Mouse (Mus musculus) cerebellum, adult 9-11 months (tissue): Measurements from ENCODE around the gene Senp3.
A peak's percentile ranks its signal among the peaks of the same experiment; 100 is the strongest.
"Not testable (repeated sequence)": the region's sequence is repeated elsewhere in the genome, so short reads cannot be mapped to it uniquely, and the experiment has no call there.

Experiments used
- DNase-seq: peaks from one replicate; pipeline ENCODE4 v3.0.0; 2022

Senp3 gene

DNA sequence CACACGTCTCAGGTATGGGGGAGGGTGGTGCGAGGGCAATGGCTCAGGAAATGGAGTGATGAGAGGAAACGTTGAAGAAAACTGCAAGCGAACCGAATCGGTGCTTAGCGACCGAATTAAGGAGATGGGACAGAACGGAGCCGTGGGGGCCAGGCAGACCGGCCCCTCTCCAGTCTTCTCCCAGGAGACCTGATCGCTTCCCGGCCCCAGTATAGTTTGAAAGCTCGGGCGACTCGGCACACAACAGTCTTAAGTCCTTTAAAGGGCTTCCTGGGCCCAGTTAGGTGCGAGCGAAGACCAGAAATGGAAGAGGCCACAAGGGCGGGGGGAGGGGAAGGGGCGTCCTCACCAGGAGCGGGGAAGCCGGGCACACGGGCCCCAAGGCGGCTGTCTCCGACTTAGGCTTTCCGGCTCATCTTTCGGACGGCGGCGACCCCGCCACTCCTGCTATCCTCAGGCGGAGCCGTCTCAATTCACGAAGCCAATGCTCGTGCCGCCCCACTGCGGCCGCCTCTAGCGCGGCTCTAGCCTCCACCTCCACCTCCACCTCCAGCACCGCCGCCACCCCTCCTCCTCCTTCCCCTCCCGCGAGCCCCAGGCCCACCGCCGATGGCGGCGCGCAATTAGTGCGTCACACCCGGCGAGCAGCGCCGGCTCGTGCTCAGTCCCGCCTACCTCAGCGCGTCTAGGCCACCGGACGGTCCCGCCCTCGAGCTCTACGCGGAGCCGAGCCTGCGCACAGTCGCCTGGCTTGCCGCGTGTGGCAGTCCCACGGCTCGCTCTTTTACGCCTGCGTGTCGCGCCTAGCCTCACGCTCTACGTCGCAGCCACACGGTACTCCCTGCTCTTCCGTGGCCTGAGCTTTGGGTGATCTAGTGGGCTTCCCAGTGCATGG lies at the start of gene Senp3:
Senp3 (minus strand) TSS at position 771 of the 895 bp plus-strand sequence.
- DNase-seq, result peak; percentile 98

DNA sequence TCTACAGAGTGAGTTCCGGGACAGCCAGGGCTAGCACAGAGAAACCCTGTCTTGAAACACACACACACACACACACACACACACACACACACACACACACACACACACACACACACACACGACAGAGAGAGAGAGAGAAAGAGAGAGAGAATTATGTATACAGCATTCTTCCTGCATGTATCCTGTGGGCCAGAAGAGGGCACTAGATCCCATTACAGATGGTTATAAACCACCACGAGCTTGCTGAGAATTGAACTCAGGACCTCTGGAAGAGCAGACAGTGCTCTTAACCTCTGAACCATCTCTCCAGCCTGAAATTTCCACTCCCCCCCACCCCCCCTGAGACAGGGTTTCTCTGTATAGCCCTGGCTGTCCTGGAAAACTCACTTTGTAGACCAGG lies 49.5 kb upstream of the Senp3 start:
- not testable (repeated sequence) for DNase-seq

DNA sequence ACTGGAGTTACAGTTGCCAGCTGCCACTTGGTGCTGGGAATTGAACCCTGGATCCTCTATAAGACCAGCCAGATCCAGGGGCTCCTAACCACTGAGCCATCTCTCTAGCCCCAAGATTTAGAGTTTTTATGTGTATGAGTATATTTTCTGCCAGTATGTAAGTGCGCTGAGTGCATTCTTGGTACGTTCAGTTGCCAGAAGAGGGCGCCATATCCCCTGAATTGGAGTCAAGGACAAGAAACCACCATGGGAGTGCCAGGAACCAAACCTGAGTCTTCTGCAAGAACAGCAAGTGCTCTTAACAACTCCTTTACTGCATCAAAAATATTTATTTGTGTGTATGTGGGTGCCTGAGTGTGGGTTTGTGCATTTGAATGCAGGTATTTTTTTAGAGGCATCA lies 47.2 kb upstream of the Senp3 start:
- peak; percentile 53 for DNase-seq

DNA sequence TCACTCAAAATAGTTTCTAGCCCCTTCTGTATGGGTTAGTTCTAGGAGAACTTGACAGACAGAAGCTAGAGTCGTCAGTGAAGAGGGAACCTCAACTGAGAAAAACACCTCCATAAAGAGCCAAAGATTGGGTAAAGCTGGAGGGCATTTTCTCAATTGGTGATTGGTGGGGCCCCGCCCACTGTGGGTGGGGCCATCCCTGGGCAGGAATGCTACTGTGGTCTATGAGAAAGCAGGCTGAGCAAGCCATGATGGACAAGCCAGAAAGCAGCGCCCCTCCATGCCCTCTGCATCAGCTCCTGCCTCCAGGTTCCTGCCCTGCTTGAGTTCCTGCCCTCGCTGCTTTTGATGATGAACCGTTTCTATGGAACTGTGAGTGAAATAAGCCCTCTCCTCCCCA lies 44.1 kb upstream of the Senp3 start:
- DNase-seq, result no peak

DNA sequence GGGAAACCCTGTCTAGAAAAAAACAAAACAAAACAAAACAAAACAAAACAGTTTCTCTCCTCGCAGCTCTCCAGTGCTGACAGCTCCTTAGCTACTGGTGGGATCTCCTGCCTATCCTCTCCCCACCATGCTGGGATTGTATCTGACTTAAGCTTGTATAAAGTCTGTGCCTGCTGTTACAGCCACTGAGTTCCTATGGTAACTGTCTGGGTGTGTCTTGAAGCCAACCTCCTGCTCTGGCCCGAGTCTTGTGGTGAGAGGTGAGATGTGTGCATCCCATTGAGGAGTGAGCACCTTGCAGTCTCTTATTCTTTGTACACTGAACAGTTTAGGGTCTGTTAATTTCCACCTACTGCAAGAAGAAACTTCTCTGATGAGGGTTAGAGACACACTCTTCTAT lies 41.2 kb upstream of the Senp3 start:
- DNase-seq, result no peak

DNA sequence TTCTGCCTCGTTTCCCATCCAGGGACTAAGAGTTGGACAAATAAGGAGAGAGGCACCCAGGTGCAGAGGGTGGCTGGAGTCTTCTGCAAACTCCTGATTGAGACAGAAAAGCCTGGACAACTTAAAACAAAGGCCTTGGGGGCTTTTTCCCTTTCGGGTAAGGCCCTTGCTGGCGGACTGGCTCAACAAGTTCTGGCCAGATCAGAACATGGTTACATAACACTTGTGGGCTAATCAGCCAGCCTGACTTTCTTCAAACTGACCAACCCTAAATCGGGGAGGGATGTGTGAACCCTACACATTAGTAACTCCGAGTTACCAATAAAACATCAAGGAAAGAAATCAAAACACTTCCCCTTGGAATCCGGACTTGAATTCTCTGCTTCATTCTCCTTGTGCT lies 39.0 kb upstream of the Senp3 start:
- no peak for DNase-seq

DNA sequence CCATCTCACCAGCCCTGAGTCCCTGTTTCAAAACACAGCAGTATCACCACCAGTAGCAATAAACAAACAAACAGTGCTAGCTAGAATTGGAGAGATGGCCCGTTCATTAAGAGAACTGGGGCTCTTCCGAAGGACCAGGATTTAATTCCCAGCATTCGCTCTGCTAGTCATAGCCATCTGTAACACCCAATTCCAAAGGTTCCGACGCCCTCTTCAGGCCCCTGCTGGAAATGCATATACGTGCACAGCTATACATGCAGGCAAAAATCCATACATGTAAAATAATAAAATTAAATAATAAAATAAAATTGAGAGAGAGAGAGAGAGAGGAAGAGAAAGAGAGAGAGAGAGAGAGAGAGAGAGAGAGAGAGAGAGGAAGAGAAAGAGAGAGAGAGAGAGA lies 37.5 kb upstream of the Senp3 start:
- no peak for DNase-seq

DNA sequence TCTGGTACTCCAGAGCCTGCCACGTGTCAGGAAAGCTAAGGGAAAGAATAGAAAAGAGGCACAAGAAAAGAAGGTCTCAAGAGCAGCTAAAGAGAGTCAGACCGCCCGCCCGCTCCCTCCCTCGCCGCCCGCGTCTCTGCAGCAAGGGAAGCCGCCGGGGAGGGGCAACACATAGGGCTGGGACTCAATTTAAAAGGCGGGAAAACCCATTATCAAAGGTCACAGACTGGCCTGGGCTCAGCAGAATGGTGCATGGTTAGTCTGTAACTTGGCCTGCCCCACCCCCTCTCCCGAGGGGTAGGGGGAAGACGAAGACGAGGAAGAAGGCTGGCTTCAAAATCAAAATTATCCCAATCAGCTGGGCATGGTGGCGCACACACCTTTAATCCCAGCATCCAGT lies 36.8 kb upstream of the Senp3 start:
- no peak for DNase-seq

DNA sequence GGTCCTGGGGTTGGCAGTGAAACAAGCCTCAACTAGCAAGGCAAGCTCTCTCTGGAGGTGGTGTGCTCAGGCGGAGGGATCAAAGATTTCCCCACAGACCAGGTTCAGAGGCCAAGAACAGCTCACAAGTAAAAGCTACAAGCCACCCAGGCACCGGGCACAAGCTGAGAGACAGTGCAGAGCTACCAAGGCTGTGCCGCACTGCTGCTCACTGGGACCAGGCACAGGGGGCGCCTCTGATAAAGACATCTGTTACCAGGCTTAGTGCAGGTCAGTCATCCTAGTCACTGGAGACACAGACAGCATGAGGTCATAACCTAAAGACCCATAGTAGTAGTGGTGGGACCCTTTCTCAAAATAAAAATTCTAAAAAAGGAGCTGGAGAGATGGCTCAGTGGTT lies 35.1 kb upstream of the Senp3 start:
- no peak for DNase-seq

DNA sequence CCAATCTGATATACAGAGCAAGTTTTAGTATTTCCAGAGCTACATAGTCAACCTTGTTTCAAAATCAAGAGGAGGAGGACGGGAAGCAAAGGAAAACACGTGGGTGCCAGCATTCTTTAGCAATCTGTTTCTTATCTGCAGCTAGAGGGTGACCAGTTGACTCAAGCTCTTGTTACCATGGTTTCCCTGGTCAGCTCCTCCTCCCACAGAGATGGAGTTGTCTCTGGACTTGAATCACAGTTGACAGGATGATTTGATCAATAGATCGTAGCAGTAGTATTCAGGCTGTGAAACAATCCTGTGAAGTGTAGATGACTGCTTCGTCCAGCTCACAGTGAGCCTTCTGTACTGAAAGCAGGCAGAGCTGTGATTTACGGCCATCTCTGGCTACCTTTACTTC lies 34.0 kb upstream of the Senp3 start:
- DNase-seq, result no peak

DNA sequence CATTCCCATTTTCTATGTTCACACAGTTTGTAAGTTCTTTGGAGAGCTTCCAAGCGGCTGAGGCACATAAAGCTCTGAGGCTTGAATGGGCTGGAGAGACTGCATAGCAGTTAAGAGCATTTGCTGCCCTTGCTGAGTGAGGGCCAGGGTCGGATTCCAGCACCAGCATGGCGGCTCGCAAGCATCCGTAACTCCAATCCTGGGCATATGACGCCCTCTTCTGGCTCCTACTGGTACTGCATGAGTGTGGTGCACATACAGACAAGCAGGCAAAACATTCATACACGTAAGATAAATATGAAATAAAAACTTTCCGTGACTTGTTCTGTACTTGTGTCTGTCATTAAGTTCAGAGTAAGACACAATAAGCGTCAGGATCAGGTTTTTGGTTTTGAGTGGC lies 33.6 kb upstream of the Senp3 start:
- DNase-seq, result no peak

DNA sequence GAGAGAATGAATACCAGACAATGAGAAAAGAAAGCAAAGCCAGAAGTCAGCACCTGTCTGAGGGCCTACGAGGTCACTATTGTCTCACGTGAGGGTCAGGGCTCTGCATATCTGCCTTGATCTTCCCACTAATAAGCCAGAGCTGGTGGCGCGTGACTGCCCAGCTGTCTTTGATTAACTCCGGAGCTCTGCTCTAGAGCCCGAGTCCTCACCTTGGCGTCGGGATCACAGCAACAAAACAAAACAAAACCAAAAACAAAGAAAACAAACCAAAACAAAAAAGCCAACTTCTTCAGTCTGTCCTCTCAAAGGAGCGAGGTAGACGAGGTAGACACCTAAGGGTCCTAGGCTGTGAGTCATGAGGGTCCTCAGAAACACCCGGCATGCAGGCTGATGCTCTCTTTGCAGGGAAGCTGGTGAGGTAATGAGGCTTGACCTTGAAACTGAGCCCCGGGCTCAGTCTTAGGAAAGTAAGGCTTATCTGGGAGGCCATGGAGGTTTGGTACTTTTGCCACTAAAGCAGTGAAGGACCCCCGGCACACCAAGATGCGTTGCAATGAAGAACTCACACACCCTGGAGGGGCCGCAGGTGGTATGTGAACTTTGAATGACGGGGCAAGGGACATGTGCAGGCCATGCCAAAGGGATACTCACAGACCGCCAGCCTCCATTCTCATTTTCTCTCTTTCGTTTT lies 32.9 kb upstream of the Senp3 start:
- no peak for DNase-seq

DNA sequence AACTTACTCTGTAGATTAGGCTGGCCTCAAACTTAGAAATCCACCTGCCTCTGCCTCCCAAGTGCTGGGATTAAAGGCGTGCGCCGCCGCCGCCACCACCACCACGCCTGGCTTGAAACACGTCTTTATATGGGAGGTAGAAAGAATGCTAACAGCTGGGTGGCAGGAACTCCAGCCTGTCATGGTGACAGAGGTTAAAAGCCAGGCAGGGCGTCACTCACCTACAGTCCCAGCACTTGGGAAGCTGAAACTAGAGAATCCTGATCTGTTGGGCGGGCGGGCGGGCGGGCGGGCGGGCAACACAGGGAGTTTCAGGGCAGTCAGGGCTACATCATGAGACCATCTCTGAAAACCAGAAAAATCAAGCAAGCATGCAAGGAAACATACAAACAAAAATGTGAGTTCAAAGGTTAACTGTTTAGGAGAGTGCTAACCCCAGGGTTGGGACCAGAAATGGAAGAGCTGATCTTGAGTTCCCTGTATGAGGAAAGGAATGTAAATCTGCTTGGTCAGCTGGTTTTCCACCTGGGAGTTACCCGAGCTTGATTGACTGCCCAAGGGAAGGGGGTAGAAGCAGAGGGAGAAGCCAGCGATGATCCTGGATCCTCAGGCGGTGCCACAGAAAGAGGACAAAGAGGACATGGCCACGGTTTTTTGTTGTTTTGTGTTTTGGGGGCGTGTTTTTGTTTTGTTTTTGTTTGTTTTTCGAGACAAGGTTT lies 31.2 kb upstream of the Senp3 start:
- DNase-seq, result no peak

DNA sequence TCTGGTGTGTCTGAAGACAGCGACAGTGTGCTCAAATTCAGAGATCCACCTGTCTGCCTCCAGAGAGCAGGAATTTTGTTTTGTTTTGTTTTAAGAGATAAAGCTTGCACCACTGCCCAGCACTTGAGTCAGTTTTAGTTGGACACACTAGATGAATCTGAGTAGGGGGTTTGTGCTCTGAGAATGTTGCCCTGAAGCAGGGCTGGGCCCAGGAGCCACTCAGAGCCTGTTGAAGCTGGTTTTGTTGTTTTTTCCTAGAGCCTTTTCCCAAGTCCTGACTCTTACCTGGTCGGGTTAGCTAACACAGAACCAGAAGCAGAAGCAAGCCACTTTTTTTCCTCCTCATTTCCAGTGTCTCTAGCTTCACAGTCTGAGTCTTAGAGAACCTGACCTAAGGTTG lies 29.2 kb upstream of the Senp3 start:
- DNase-seq, result no peak

DNA sequence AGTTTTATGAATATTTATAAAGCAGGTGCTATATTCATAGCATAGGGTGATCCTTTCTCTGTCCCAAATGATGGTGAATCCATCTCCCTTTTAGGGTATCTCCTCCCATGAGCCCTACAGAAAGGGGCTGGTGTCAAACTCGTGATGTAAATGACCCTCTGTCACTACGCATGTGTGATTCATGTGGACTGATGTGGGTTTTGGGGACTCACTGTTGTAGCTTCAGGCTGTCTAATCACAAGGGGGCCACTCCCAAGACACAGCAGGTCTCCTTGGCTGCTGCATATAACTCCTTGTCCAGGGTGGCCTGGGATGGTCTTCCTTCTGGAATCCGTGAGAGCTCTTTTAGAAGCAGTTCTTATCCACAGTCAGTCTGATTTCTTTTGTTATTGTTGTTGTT lies 28.6 kb upstream of the Senp3 start:
- no peak for DNase-seq

DNA sequence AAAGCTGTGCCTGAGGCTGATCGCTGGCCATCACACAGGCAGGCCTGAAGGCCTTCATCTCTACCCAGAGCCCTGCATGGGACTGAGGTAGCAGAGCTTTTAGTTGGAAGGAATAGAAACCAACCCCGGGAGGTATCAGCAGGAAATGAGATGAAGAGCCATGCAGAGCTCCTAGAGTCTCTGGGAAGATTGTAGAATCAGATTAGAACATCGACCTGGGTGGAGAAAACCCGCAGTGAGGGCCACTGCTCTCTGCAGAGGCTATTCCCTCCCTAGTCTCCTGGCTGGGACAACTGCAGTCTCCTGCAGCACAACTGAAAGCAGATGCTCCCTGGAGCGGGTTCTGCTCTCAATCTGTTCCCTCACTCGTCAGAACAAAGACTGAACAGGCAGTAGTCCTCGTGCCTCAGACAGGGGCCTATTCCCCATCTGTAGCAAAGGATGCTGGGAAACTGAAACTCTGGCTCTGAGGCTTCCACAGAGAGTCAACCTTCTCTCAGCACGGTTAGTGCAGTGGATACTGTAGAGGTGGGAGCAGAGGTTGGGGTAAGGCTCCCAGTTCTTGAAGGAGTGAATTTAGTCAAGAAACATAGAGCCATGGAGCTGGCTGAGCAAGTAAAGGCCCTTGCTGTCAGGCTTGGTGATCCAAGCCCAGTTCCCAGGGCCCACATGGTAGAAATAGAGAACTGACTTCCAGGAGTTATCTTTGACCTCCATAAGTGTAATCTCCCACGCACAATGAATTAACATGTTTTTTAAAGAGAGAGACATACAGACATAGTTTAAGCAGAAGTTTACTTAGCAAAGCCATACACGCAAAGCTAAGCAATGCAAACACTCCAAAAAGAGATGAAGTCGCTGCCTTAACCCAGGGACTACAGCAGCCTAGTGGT lies 27.9 kb upstream of the Senp3 start:
- DNase-seq, result no peak

DNA sequence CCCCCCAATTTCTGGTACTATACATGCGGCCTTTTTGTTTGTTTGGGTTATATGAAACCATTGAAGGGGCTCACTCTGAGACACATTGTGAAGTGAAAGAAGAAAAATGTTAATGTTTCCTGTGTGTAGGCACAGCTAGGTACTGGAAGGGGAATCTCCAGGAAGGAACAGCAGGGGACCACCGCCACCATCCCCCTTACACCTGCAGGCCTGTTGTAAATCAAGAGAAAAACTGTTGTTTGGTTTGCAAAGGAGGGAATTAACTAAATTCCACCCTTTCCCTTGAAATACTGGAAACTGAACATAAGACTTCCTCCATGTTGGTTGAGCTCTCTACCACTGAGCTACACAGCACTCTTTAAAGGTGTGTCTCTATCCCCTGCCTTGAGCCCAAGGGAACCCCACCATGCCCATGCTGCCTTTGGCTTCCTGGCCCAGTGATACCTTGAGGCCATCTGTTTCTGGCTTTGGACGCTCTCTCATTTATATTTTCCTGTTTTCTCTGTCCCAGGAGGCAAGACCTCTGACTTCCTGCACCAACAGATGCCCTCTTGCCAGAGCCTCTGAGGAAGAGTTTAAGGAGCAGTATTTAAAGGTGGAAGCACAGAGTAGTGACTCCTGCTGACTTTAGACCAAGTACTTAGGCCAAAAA lies 26.9 kb upstream of the Senp3 start:
- peak; percentile 55 for DNase-seq

DNA sequence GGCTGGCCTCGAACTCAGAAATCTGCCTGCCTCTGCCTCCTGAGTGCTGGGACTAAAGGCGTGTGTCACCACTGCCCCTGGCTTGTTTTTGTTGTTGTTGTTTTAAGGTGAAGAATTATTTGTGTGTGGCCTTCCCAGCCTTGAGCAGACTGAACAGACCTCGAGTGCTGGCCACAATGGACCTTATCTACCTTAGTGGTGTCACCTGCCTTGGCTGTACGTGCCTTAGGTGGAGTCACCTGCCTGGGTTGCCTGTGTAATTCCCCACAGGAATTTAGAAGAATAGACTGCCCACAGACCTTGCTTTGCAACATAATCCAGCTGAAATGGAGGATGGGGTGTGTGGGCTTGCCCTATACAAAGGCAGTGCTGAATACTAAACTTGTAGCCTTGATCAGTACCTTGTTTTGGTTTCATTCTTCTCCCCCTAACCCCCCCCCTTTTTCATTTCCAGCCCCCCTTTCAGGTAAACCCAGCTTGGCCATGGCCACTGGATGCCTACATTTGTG lies 26.0 kb upstream of the Senp3 start:
- no peak for DNase-seq

DNA sequence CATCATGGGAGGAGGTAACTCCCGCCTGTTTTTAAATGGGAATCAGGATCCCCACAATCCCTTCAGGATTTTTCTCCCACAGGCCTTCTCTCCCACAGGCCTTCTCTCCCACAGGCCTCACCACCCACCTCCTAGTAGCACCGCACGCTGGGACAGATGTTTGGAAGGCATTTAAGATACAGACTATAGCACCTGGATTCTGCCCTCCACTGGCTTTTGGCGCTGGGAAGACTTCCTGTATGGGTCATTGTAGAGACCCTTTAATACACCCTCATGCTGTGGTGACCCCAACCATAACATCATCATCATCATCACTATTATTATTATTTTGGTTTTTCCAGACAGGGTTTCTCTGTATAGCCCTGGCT lies 25.6 kb upstream of the Senp3 start:
- peak; percentile 58 for DNase-seq

DNA sequence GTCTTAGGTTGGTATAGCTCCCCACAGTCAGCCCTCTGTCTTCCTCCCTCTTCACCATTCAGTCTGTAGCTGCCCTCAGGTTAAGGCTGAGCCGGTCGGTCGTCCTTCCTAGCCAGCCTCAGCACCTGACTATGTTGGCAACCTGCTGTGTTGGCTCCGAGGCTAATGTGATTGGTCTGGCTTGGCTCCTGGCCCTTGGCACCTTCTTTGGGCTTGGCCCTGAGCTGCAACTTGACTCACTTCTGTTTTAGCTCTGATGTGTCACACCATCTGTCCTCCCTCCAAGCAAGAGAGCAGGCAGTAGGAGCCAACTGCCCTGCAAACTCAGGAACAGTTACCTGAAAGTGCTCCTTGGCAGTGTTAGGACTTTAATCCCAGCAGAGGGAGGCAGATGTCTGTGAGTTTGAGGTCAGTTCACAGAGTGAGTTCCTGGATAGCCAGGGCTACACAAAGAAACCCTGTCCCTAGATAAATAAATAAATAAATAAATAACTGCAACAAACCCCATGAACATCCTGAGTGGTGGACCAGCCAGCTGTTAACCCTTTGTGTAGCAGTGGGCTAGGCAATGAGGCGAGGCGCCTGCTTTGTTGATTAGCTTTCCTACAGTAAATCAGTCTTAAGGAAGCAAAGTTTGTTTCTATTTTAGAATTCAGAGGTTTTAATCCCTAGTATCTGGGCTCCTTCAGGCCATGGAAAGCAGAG lies 25.0 kb upstream of the Senp3 start:
- DNase-seq, result peak; percentile 98

DNA sequence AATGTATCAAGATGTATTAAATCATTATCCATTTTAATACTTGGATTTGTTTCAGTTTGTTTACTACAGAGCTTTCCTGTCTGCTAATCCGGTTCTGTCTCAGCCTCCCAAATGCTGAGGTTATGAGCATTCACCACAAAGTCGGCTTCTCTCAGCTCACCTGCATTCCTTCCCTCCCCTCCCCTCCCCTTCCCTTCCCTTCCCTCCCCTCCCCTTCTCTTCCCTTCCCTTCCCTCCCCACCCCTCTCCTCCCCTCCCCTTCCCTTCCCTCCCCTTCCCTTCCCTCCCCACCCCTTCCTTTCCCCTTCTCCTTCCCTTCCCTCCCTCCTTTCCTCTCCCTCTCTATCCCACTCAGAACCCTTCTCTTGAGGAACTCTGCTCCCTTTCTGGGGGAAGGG lies 22.7 kb upstream of the Senp3 start:
- no peak for DNase-seq
